Mouse (Mus musculus): ENCODE results near the gene Cpsf2. TPM values are rescaled to one million over a fixed set of nuclear protein-coding genes. Genes with fewer than 3 reads are reported as not detected.
"Not testable (repeated sequence)": the region's sequence is repeated elsewhere in the genome, so short reads cannot be mapped to it uniquely, and the experiment has no call there.

Cpsf2 gene
- 10 to 100 TPM; 32.1 to 32.9 TPM for total RNA-seq (2021)
- long read RNA-seq, experiment 1, full-length matches to known transcripts = 32 of 42 reads
- long read RNA-seq, experiment 1, partial matches to known transcripts = 5 of 42 reads
- long read RNA-seq, experiment 1, other reads (novel, unspliced or antisense) = 5 of 42 reads
- long read RNA-seq, experiment 2, full-length matches to known transcripts = 32 of 48 reads
- long read RNA-seq, experiment 2, partial matches to known transcripts = 6 of 48 reads
- long read RNA-seq, experiment 2, other reads (novel, unspliced or antisense) = 10 of 48 reads

DNA sequence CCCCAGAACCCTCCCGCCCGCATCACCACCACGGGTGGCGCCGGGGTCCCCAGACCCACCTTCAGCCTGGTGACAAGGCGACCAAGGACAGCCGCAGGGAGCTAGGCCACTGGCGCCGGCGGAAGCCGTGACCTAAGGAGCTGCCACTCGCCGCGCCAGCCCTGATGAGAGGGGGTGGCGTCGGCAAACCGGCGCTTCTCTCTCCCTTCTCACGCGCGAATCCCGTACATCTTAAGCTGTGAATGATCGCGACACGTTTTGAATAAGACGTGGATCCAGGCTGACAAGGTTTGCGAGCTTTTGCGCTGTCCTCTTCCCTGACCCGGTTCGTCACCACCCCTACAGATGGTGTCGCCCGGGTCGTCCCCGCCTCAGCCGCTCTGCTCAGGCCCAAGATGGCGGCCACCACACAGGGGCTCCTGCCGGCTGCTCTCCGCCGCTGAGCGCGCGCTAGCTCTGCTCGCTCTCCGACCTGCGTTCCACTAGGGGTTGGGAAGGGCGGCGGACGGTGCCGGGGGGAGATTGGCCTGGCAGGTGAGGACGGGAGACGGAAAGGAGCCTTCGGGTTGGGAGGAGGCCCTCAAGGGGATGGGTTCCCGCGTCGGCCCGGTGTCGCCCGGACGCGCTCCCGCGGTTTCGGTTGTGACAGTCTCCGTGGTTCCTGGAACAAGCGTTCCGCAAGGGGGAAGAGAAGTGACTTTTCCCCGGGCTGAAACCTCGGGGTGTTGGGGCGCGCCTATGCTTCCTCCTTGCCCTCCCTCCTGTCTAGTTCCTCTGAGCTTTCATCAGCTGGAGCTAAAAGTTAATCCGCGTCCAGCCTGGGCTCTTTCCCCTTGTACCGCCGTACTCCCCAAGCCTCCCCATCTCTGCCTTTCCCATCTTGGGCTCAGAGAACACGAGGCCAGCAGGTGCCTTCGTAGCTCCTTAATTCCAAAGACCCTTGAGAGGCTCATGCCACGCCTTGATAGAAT lies at the start of gene Cpsf2:
Gene Cpsf2, plus strand, starts transcription at position 388 of the 971 bp plus-strand sequence.
- peak; percentile 85 to 95 for DNase-seq (ENCODE audit: low spot score in 2 of 2)

DNA sequence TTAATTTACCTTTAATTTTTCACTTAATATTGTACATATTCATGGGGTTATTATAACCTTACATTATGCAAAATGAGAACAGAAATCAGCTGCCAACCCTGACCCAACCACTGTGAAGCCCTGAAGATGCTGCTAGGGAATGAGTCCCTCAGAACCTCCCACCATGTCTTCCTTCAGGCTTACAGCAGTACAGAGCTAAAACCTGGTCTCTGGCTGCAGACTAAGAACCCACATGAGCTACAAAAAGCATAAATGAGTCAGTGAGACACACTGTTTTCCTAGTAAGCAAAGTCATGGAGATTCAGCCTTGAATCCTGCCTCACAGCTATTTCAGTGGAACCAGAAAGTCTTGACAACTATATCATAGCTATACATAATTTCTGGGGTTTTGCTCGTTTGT lies 47.4 kb upstream of the Cpsf2 start:
- no peak for DNase-seq (ENCODE audit: low spot score in 2 of 2)

DNA sequence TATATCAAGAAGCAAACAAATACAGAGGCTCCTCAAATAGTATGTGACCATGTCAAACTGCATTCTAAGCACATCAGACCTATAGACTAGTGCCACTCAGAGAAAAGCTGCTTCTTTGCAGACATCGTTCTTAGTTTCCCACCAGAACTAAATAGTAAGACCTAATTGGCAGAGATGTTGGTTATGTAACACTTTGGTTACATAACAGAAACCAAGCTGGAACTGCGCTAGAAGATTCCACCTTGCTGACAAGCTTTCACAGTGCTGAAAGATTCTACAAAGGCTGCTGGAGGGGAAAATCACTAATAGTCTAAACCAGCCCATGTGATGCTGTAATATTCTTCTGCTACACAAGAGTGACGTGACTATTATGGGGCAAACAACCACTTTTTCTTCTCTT lies 40.6 kb upstream of the Cpsf2 start:
- DNase-seq (ENCODE audit: low spot score in 2 of 2) = no peak

DNA sequence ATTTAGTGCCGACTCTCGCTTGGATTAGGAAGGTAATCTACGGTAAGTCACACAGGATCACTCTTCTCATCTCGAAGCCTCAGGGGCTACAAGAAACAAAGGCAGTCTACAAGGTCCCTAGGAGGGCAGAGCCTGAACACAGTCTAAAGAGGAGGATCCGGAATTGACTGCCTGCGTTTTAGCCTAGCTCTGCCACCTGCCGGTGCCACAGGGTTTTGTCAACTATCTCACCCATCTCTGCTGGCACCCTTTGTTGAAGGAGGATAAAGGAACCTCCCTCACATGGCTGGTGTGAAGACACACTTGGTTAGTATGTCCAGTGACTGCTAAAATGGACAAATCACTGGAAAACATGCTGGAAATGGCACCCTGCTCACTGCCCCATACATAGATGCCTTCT lies 38.2 kb upstream of the Cpsf2 start:
- DNase-seq (ENCODE audit: low spot score in 2 of 2) = no peak

DNA sequence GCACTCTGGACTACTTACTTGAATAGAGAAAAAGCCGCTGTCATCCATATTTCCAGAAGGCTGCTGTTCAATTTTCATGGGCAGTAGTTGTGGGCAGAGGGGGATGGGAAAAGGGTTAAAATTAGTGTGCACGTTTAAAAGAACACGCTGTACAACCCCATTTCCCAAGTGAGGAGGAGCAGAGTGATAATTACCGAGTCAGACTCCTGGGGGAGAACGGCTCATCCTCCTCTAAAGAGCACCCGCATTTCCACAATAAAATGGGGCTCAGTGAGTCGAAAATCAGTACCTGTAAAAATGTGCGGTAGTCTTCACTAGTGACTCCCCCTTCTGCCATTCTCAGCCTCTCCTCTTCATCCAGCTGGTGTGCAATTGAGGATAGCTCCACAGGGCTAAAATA lies 27.8 kb upstream of the Cpsf2 start:
- no peak for DNase-seq (ENCODE audit: low spot score in 2 of 2)

DNA sequence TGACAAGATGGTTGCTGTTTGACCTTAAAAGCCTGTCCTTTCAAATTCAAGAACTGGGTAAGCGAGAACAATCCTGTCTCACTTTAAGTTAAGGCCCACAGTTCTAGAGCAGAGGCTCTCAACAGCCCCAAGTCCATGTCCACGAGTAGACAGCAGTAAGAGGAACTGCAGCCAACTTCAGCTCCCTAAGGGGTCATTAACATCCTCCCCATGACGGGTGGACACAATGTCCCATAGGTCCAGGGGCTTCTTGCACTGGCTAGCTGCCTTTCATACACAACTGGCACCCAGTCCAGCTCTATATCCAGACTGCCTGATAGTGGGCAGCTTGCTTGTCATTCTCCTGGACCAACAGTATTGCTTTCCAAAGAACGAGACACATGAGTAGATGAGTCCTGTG lies 27.0 kb upstream of the Cpsf2 start:
- DNase-seq (ENCODE audit: low spot score in 2 of 2) = no peak

DNA sequence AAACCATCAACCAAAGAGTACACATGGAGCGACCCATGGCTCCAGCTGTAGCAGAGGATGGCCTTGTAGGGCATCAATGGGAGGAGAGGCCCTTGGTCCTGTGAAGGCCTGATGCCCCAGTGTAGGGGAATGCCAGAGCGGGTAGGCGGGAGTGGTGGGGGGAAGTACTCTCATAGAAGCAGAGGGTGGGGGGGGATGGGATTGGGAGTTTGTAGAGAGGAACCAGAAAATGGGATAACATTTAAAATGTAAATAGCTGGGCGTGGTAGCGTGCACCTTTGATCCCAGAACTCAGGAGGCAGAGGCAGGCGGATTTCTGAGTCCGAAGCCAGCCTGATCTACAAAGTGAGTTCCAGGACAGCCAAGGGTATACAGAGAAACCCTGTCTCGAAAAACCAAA lies 20.0 kb upstream of the Cpsf2 start:
- DNase-seq (ENCODE audit: low spot score in 2 of 2) = not testable (repeated sequence)

DNA sequence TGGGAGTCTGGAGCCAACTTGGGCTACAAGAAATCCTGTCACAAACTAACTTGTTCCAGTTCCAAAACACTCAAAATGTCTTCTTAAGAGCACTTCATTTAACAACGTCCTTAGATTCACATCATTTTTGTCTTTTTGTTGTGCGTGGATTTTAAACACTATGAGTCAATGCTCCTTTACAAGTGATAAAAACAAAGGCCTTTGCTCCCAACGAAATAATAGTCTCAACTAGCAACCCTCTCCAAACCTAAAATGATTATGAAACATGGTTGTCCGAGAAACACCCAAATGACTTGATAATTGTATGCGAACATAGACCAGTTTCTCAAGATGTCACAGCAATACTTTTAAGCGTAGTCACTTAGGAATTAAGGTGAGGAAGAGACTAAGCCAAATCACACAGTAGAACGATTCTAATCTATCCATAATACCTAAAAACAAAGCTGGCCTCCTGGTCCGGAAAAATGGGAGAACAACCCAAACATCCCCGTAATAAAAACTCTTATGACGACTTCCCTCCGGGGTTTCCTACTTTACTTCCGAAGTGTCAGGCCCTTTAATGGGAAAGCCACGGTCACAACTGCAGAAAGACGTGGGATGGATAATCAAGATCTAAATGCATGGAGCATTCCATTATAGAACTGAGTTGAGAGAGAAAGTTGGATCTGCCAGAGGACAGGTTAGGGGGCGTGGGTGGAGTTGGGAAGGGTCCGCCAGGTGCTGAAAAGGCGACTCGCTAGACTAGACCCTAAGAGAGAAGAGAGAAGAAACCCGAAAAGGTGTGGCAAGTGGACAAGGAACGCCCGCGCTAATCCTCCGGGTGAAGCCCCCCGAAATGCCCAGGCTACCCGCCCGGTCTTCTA lies 18.5 kb upstream of the Cpsf2 start:
- DNase-seq (ENCODE audit: low spot score in 2 of 2) = peak in 1 of 2 experiments; percentile 28

DNA sequence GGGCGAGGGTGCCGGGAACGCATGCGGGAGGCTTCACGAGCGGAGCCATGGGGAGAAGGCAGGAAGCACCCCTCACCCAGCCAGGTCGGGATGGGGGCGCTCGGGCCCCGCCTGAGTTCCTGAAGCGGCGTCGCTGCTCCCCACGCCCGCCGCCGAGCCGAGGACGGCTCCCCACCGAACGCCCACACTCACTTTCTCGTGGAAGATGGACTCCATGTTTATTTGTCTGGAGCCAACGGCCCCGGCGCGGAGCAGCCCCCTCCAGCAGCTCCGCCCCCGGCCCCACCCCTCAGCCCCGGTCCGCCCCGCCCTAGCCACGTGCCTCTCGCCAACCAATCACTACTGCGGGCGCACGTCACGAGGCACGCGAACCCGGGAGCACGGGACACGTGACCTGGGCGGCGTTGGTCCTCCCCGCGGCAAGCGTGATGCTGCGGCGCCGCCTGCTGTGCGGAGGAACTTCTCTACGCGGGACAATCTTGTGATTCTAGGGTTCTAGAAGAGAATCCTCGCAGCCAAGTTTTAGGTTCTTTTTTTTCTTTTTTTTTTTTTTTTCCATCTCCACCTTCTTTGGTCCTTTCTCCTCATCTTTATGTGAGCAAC lies 17.7 kb upstream of the Cpsf2 start, which contains the start of gene Atxn3:
Gene Atxn3, minus strand, starts transcription at position 305 of the 603 bp plus-strand sequence.
- peak; percentile 95 to 97 for DNase-seq (ENCODE audit: low spot score in 2 of 2)

DNA sequence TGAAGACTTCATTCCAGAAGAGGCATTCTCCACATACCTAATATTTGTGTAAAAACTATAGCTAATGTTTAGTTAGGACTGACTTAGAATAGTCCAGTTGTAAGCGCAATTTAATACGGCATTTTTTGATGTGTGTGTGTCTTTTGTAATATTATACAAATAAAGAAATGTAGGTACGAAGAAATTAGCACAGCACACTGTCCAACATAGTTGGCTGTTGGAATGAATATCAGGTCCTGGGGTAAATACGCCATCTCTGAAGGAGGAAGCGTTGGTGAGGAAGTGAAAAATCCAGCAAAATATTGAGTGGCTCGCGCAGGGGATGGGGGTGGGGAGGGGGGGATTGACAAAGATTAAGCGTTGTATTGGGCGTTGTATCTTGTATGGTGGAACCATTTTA lies 17.2 kb upstream of the Cpsf2 start:
- no peak for DNase-seq (ENCODE audit: low spot score in 2 of 2)

DNA sequence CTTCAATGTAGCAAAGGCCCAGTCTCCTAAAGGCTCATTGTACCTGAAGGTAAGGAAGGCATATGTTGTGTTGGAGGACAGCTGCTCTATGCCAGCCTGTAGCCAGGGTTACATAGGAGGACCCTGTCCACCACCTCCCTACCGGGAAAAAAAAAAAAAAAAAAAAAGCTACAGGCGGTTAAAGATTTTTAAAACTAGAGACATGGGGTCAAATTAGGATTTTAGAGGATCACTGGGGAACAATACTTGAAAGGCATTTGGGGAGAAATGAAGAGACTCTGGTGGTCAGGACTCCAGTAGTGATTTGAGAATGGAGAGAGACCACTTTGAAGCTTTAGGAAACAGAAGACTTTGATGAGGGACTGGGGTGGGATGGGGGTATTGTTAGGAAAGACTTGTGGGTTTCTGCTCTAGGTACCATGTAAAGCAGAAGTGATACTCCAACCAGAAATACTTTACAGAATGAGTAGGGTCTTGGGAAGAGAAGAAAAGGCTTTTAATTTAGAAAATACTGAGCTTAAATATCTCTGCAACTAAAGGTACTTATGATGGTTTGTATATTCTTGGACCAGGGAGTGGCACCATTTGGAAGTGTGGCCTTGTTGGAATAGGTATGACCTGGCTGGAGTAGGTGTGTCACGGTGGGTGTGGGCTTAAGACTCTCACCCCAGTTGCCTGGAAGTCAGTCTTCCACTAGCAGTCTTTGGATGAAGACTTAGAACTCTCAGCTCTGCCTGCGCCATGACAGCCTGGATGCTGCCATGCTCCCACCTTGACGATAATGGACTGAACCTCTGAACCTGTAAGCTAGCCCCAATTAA lies 16.6 kb upstream of the Cpsf2 start:
- DNase-seq (ENCODE audit: low spot score in 2 of 2) = not testable (repeated sequence)

DNA sequence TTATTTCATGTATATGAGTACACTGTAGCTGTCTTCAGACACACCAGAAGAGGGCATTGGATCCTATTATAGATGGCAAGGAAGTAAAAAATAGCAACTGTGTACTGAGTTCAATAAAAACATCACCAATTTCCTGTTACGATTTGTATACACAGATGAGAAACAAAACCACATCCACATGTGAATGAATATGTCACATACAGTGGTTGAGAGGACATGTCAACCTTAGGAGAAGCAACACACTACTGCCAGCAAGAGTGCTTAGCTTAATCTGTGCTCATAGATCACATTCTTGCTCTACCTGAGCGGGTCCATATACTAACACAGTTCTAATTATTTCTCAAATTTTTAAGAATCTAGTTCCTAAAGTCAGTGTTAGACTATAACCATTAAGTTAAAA lies 4.5 kb upstream of the Cpsf2 start:
- DNase-seq (ENCODE audit: low spot score in 2 of 2) = no peak

DNA sequence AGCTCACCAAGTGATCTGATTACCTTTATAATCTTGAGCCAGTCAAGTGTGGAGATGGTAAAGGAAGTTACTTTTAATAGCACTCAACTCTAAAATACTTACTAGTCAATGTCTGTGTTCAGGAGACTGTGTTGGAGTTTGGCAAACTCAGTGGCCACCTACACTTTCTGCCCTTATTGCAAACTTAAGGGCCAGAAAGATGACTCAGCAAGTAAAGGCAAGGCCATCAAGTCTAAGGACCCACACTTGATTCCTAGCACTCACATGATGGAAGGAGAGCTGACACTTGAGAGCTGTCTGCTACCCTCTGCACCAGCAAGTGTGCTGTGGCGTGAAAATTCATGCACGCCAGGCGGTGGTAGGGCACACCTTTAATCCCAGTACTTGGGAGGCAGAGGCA lies 3.6 kb upstream of the Cpsf2 start:
- DNase-seq (ENCODE audit: low spot score in 2 of 2) = no peak

DNA sequence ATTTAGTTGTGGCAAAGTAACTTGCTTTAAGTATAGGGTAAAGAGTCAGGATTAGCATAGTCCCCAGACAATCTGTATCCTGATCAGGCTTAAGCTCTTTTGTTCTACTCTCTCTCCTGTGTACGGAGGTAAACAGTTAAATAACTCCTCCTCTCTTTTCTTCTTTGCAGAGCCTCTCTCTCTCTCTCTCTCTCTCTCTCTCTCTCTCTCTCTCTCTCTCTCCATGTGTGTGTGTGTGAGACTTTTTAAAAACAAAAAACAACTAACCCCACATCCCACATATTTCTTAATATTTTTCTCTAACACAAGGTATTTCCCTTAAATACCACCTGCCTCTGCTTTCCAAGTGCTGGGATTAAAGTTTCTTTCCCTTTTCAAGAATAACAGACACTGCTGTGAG lies 1.2 kb upstream of the Cpsf2 start:
- DNase-seq (ENCODE audit: low spot score in 2 of 2) = no peak

DNA sequence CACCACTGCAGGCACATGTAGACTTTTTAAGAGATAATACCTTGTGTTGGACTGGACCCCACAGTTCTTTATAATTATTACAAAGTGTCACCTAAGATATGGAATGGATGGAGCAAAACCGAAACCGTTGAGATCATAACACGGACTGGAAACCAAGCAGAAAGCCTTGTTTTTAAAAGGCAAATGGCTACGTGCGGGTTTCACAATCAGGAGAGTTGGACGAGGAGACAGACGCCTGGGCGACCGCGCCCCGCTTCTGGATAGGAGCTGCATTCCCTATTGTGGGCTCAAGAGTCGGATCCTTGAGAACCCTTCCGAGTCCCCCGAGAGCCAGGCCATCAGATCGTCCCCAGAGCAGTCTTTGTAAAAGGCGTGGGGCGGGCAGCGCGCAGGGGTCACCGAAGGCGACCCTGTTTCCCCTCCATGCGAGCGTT lies 604 bp upstream of the Cpsf2 start:
- DNase-seq (ENCODE audit: low spot score in 2 of 2) = no peak

DNA sequence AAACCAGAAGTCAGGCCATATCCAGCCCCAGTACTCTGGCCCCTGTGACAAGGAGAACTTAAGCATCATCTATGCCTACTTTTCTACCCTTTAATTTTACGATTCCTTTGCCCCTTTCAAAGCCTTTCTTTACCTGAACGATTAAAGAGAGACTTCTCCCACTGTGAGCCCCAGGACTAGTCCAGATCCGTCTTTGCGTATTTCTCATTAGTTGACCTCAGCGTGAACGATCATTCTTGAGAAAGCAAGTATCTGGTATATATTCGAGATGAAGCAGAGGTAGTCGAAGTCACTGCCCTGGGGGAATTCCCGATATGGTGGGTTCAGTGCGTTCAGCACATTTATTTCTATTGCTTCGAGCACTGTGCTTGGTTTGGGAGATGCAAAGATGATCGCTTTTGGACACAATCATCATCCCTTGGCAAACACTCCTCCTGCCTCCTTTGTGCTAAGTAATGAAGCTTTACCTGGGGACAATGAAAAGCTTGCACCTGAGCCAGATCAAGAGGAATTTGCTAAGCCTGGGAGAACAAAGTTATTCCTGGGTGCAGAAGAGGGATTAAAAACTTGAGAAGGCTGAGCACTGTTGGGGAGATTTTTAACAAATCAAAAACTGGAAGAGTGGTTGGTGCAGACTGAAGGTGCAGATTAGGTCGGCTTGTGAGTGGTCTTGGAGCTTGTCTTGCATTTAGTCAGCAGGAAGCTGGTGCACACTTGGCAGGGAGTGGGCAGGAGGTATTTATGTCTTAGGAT lies 1.0 kb downstream of the Cpsf2 start:
- no peak for DNase-seq (ENCODE audit: low spot score in 2 of 2)

DNA sequence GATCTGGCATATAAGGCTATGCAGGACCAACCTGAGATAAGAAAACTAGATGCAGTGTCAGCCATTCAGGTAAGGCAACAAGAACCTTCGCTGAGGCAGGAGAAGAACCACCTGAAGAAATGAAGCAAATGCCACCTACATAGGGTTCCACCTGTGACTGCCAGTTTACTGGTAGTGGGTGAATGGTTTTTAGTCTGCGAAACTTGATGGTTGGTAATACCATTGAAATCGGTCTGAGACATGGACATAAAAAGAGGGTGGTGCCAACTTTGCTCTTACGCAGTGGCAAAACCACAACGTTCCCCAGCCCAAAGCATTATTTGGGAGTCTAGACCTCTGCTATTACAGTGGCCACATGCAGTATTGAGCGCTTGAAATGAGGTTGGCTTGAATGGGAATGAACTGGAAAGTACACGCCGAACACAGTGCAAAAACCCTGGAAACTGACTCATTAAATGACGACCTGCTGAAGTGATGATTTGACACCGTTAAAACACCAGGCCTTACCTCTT lies 1.7 kb downstream of the Cpsf2 start:
- DNase-seq (ENCODE audit: low spot score in 2 of 2) = no peak

DNA sequence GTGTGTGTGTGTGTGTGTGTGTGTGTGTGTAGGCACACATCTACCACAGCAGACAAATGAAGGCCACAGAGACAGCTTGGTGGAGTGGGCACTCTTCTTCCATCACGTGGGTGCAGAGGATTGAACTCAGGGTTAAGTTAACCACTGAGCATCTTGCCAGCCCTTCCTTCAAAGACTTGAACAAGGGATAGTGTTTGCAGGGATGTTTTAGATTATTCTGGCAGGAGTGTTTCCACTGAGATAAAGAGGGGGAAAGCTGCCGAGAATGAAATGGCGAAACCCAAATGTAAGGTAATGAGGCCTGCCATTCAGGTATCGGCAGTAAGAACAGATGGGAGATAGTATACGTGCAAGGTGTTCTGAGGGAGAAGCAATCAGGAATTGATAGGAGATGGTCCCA lies 2.4 kb downstream of the Cpsf2 start:
- DNase-seq (ENCODE audit: low spot score in 2 of 2) = no peak

DNA sequence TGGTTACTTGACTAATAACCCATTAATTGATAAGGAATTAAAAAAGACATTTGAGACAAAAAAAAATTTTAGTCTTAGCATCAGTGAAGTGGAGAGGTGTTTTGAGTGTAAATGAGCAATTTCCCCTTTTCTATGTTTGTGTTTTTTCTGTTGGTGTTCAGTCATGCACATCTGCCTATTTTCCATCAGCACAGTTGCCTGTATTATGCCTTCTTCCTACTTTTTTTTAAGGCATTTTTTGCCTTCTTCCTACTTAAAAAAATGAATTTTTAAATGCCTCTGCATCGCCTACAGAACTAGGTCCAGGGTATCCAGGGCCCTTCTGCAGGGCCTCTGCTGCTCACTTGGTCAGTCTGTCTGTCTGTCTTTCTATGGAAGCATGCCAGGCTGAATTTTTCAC lies 2.8 kb downstream of the Cpsf2 start:
- no peak for DNase-seq (ENCODE audit: low spot score in 2 of 2)

Measured in layer of hippocampus, postnatal 14 days (tissue).